Mouse (Mus musculus): ENCODE data around the gene Cnp.

Gene Cnp

GRCm38 (mm10) chr11:100622714-100623113, 48.0 kb downstream of the Cnp start:
- peak; percentile 97 for DNase-seq (ENCODE audit: low spot score in 2 of 2)

- DNase-seq (ENCODE audit: low spot score in 2 of 2), result peak in 1 of 2 experiments; percentile 51
Measured at GRCm38 (mm10) chr11:100623867-100624266, 49.2 kb downstream of the Cnp start.

- DNase-seq (ENCODE audit: low spot score in 2 of 2), result no peak
Measured at GRCm38 (mm10) chr11:100625754-100626700, 51.3 kb downstream of the Cnp start.

GRCm38 (mm10) chr11:100626701-100627195, 52.0 kb downstream of the Cnp start:
- DNase-seq (ENCODE audit: low spot score in 2 of 2), result peak; percentile 60 to 80

- DNase-seq (ENCODE audit: low spot score in 2 of 2), result no peak
Measured at GRCm38 (mm10) chr11:100628056-100628455, 53.4 kb downstream of the Cnp start.

GRCm38 (mm10) chr11:100628862-100629352, 54.2 kb downstream of the Cnp start:
- DNase-seq (ENCODE audit: low spot score in 2 of 2), result peak; percentile 57 to 58

- no peak for DNase-seq (ENCODE audit: low spot score in 2 of 2)
Measured at GRCm38 (mm10) chr11:100634530-100634929, 59.8 kb downstream of the Cnp start.

GRCm38 (mm10) chr11:100640159-100640906, 65.6 kb downstream of the Cnp start:
- DNase-seq (ENCODE audit: low spot score in 2 of 2), result peak; percentile 59 to 73
